Mouse (Mus musculus): ENCODE measurements around the gene Mettl1.
"Not testable (repeated sequence)": the region's sequence is repeated elsewhere in the genome, so short reads cannot be mapped to it uniquely, and the experiment has no call there.

The Mettl1 gene

GRCm38 (mm10) chr10:127047954-127048353, 6.7 kb downstream of the Mettl1 start, which contains the start of gene Cyp27b1:
Cyp27b1 (plus strand) TSS chr10:127048250.
- DNase-seq (ENCODE audit: low spot score) = no peak

GRCm38 (mm10) chr10:127048608-127049394, 7.6 kb downstream of the Mettl1 start:
- DNase-seq (ENCODE audit: low spot score) = no peak

- no peak for DNase-seq (ENCODE audit: low spot score)
Measured at GRCm38 (mm10) chr10:127049395-127050118, 8.3 kb downstream of the Mettl1 start.

- DNase-seq (ENCODE audit: low spot score) = no peak
Measured at GRCm38 (mm10) chr10:127050119-127050474, 8.9 kb downstream of the Mettl1 start.

- DNase-seq (ENCODE audit: low spot score) = no peak
Measured at GRCm38 (mm10) chr10:127054646-127055045, 13.4 kb downstream of the Mettl1 start.

GRCm38 (mm10) chr10:127055406-127055805, 14.2 kb downstream of the Mettl1 start:
- DNase-seq (ENCODE audit: low spot score) = no peak

GRCm38 (mm10) chr10:127056490-127056889, 15.3 kb downstream of the Mettl1 start:
- DNase-seq (ENCODE audit: low spot score) = no peak

GRCm38 (mm10) chr10:127058161-127058560, 16.9 kb downstream of the Mettl1 start:
- DNase-seq (ENCODE audit: low spot score) = peak; percentile 70

- no peak for DNase-seq (ENCODE audit: low spot score)
Measured at GRCm38 (mm10) chr10:127058708-127059107, 17.5 kb downstream of the Mettl1 start.

GRCm38 (mm10) chr10:127059174-127059967, 18.2 kb downstream of the Mettl1 start:
- peak; percentile 28 for DNase-seq (ENCODE audit: low spot score)

GRCm38 (mm10) chr10:127059968-127060916, 19.0 kb downstream of the Mettl1 start, which contains the start of gene March9:
March9 (minus strand) TSS chr10:127060184.
- DNase-seq (ENCODE audit: low spot score) = peak; percentile 76

- DNase-seq (ENCODE audit: low spot score) = no peak
Measured at GRCm38 (mm10) chr10:127061085-127061484, 19.9 kb downstream of the Mettl1 start.

GRCm38 (mm10) chr10:127061513-127061912, 20.3 kb downstream of the Mettl1 start:
- no peak for DNase-seq (ENCODE audit: low spot score)

GRCm38 (mm10) chr10:127062101-127062500, 20.9 kb downstream of the Mettl1 start:
- DNase-seq (ENCODE audit: low spot score) = not testable (repeated sequence)

GRCm38 (mm10) chr10:127062503-127062902, 21.3 kb downstream of the Mettl1 start:
- no peak for DNase-seq (ENCODE audit: low spot score)

- peak; percentile 99 for DNase-seq (ENCODE audit: low spot score)
Measured at GRCm38 (mm10) chr10:127063239-127063872, 22.1 kb downstream of the Mettl1 start, which contains the start of gene Cdk4. Cdk4 (plus strand) TSS chr10:127063534.

- peak; percentile 30 for DNase-seq (ENCODE audit: low spot score)
Measured at GRCm38 (mm10) chr10:127063913-127064870, 23.0 kb downstream of the Mettl1 start.

GRCm38 (mm10) chr10:127065981-127066380, 24.8 kb downstream of the Mettl1 start:
- DNase-seq (ENCODE audit: low spot score) = no peak

- no peak for DNase-seq (ENCODE audit: low spot score)
Measured at GRCm38 (mm10) chr10:127066519-127067018, 25.4 kb downstream of the Mettl1 start.

Data from ovary, postnatal 36 days (tissue).